Mouse (Mus musculus) A20 (cell line): ENCODE measurements around the gene Cnga4.
A peak's percentile ranks its signal among the peaks of the same experiment; 100 is the strongest.
"Not testable (repeated sequence)": the region's sequence is repeated elsewhere in the genome, so short reads cannot be mapped to it uniquely, and the experiment has no call there.

Experiments
- DNase-seq: peaks from one replicate; pipeline ENCODE4 v3.0.0-alpha.2; 2011; ENCODE audit warnings: low read depth, low spot score

Gene Cnga4

GRCm38 (mm10) chr7:105414385-105414784 lies 10.0 kb downstream of the Cnga4 start:
- no peak for DNase-seq

- no peak for DNase-seq
Observed at GRCm38 (mm10) chr7:105416529-105416928, 12.2 kb downstream of the Cnga4 start.

GRCm38 (mm10) chr7:105418106-105418505 lies 13.7 kb downstream of the Cnga4 start:
- no peak for DNase-seq

GRCm38 (mm10) chr7:105420903-105421302 lies 16.5 kb downstream of the Cnga4 start:
- DNase-seq: no peak

- no peak for DNase-seq
Observed at GRCm38 (mm10) chr7:105424368-105424767, 20.0 kb downstream of the Cnga4 start.

GRCm38 (mm10) chr7:105425424-105426043 lies 21.2 kb downstream of the Cnga4 start, which contains the start of gene Cckbr:
Cckbr (plus strand) TSS chr7:105425731.
- DNase-seq: no peak

- DNase-seq: no peak
Observed at GRCm38 (mm10) chr7:105426051-105426450, 21.7 kb downstream of the Cnga4 start.

- no peak for DNase-seq
Observed at GRCm38 (mm10) chr7:105432058-105432457, 27.7 kb downstream of the Cnga4 start.

- peak; percentile 8 for DNase-seq
Observed at GRCm38 (mm10) chr7:105433859-105434258, 29.5 kb downstream of the Cnga4 start.

- DNase-seq: no peak
Observed at GRCm38 (mm10) chr7:105434798-105435197, 30.4 kb downstream of the Cnga4 start.

- no peak for DNase-seq
Observed at GRCm38 (mm10) chr7:105437979-105438772, 33.8 kb downstream of the Cnga4 start.

GRCm38 (mm10) chr7:105441426-105441825 lies 37.1 kb downstream of the Cnga4 start:
- DNase-seq: no peak

GRCm38 (mm10) chr7:105445076-105445475 lies 40.7 kb downstream of the Cnga4 start:
- no peak for DNase-seq

GRCm38 (mm10) chr7:105453345-105453744 lies 49.0 kb downstream of the Cnga4 start:
- not testable (repeated sequence) for DNase-seq
